Mouse (Mus musculus) liver, embryonic 14.5 days (tissue): ENCODE data around the gene Cd47.

ENCODE experiments used
- CTCF ChIP-seq: IDR thresholded peaks from 2 replicates; pipeline ENCODE4 v1.5.1; 2016; ENCODE audit warnings: antibody characterized with exemption, low read depth, control low read depth
- EP300 ChIP-seq: IDR thresholded peaks from 2 replicates; pipeline ENCODE4 v1.6.1; 2016; ENCODE audit warnings: antibody characterized with exemption, low read depth

GRCm38 (mm10) chr16:49943726-49944125 lies 143.4 kb downstream of the Cd47 start:
- TF ChIP-seq CTCF (no peak), EP300 (no peak)
